Mouse (Mus musculus) bone marrow, adult 2 months (tissue): ENCODE results near the gene Rrp12. TPM values are rescaled to one million over a fixed set of nuclear protein-coding genes. Genes with fewer than 3 reads are reported as not detected.
A peak's percentile ranks its signal among the peaks of the same experiment; 100 is the strongest.
"Not testable (repeated sequence)": the region's sequence is repeated elsewhere in the genome, so short reads cannot be mapped to it uniquely, and the experiment has no call there.

Experiments used
- H3K27ac ChIP-seq: fragments of 200-500 bp; 2 replicates; pipeline ENCODE4 v1.5.1; 2012; ENCODE audit warnings: low read depth, mild to moderate bottlenecking, control low read depth, inconsistent platforms, low read length; ENCODE audit not compliant: control insufficient read depth, poor library complexity, insufficient read depth
- H3K4me1 ChIP-seq: fragments of 200-500 bp; 2 replicates; pipeline ENCODE4 v1.6.1; 2011; ENCODE audit warnings: low read length; ENCODE audit not compliant: control insufficient read depth, insufficient read depth
- H3K4me3 ChIP-seq: fragments of 200-500 bp; replicated peaks from 2 replicates; pipeline ENCODE3; 2011; ENCODE audit warnings: mild to moderate bottlenecking, low read depth, low read length, control low read depth; ENCODE audit not compliant: control insufficient read depth
- CTCF ChIP-seq: fragments of 200-500 bp; IDR thresholded peaks from 2 replicates; pipeline ENCODE4 v1.5.1; 2011; ENCODE audit warnings: low read length, control low read depth; ENCODE audit not compliant: control insufficient read depth, insufficient read depth
- POLR2A ChIP-seq: fragments of 200-500 bp; IDR thresholded peaks from 2 replicates; pipeline ENCODE4 v1.6.1; 2011; ENCODE audit warnings: low read depth, mild to moderate bottlenecking, control low read depth, low read length, borderline replicate concordance; ENCODE audit not compliant: control insufficient read depth
- WGBS: fragments of 180-500 bp; shearing (Covaris S2); methylation state at CpG from one replicate; pipeline ENCODE4 v1.1.7; 2018; 5-methylcytosine and 5-hydroxymethylcytosine counted together
- polyA plus RNA-seq: library from polyadenylated mRNA; stranded (reverse); fragments of >200 nt; gene quantifications from 2 replicates; pipeline ENCODE4 v1.2.4, GENCODE M21; 2011; ENCODE audit warnings: low replicate concordance; ENCODE audit not compliant: missing spikeins, insufficient read depth, insufficient read length

Rrp12 gene
- polyA plus RNA-seq, 1 experiment: 12.5 TPM

DNA sequence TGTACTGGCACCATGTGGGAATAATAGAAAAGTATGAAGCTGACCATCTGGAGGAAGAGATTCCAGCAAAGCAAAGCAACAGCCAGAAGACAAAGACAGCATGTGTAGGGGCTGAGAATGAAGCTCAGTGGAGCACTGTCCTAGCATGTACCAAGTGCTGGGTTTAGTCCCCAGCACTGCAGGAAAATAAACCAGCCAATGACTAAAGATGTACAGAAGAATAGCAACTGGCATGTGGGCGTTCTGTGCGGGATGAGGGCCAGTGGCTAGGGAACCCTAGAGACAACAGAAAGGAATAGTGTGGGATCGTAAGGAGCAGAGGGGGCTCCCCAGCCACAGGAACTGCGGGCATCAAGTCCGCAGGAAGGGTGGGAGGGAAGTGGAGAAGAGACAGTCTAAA is 26.7 kb downstream of the Rrp12 start:
- TF ChIP-seq CTCF: no peak
- H3K27ac ChIP-seq: no peak overlapping the region
- H3K4me1 ChIP-seq: no peaks in the 10 kb centered on the region
- H3K4me3 ChIP-seq: no peak overlapping the region
- WGBS: 87% methylated on average over 5 of the region's 5 CpGs

DNA sequence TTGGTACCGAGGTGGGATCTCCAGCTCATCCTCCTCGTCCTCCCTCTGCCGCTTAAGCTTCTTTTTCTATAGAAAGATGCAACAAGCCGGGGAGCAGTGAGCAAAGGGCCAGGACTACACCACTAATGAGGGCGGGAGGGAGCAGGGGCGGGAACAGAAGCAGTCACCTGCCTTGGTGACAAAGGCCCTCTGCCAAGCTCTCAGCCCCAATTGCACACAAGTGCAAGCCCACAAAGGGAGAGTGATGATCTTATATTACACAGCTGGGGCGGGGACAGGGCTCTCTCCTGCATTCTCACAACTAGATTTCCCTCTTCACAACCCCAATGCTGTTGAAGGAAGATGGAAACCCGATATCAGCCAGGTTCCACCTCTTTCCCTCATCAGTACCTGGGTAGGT is 29.3 kb downstream of the Rrp12 start:
- TF ChIP-seq POLR2A: no peak
- TF ChIP-seq CTCF: no peak
- no peak overlapping the region for H3K4me3 ChIP-seq
- no peaks in the 10 kb centered on the region for H3K4me1 ChIP-seq
- 90% methylated on average over 8 of the region's 8 CpGs for WGBS
- H3K27ac ChIP-seq: no peak overlapping the region

DNA sequence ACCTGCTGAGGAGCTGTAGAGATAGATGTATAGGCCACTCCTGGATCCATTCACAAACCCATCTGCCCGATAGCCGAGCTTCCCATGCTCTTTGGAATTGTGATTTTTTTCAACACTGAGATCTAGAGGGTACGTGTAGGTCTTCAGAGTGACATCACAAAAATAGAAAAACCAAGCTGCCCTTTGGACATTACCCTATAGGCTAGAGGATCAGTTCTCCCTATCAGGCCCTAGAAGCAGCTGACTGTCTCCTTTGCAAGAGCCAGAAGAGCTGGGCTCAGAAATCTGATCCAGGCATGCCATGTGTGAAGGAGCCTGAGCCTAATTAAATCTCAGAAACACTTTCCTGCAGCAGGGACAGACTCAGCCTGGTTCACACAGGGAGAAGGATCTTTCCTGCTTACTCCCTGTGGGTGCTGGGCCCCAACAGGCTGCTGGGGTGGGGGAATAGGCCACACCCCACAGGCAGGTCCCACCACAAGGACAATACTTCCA is 38.1 kb downstream of the Rrp12 start:
- Histone ChIP-seq H3K4me1 (no peaks in the 10 kb centered on the region; the same call in 1 of the 2 replicates), H3K27ac (no peak overlapping the region), H3K4me3 (no peak overlapping the region)
- TF ChIP-seq POLR2A (no peak), CTCF (no peak)
- WGBS: 84% methylated on average over 3 of the region's 3 CpGs

DNA sequence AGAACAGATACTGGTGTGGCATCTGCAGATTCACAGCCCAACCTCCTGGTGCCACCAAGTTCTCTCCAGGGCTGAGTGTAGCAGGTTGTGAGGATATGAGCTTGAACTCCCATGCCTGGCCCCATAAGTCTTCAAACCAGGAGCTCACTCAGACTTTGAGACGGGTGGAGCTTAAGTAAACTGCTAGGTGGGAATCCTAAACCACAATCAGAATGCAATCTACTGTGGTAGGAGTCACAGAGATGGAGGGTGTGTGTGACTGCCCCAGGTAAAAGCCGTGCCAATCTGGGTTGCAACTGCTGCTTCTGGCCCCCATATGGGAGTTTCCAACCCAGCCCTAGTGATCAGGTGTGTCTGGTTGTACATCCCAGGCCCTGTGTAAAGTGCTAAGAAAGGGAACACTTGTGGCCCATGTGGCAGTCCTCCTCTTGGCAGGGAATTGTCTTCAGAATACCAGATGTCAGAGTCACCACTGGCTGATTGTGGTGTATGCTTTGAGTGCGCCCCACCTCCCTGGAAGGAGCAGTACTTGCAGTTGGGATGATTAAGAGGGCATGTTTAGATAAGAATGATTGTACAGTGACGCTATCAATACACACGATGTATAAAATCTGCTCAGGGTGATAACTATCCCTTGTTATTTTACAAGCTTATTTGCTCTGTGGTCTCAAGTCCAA is 38.7 kb downstream of the Rrp12 start:
- H3K4me1 ChIP-seq: no peaks in the 10 kb centered on the region; the same call in 1 of the 2 replicates
- H3K27ac ChIP-seq: no peak overlapping the region
- WGBS: 65% methylated on average over 5 of the region's 5 CpGs
- H3K4me3 ChIP-seq: no peak overlapping the region
- no peak for TF ChIP-seq CTCF
- TF ChIP-seq POLR2A: no peak

DNA sequence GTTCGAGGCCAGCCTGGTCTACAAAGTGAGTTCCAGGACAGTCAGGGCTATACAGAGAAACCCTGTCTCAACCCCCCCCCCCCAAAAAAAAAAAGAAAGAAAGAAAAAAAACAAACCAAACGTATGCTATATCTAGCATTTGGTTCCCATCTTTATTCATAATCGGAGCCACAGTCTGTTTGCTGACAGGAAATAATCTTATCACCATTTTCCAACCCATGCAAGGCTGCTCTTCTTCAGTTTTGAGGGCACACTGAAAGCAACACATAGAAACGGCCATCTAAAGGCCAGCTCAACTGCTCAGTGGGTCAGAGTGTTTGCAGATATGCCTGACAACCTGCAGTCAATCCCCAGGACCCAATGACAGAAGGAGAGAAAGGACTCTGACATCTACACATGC is 43.5 kb downstream of the Rrp12 start:
- 69% methylated on average over 4 of the region's 4 CpGs for WGBS
- TF ChIP-seq CTCF (no peak), POLR2A (no peak)
- H3K27ac ChIP-seq: no peak overlapping the region
- no peak overlapping the region for H3K4me3 ChIP-seq
- H3K4me1 ChIP-seq: no peaks in the 10 kb centered on the region; the same call in 1 of the 2 replicates

DNA sequence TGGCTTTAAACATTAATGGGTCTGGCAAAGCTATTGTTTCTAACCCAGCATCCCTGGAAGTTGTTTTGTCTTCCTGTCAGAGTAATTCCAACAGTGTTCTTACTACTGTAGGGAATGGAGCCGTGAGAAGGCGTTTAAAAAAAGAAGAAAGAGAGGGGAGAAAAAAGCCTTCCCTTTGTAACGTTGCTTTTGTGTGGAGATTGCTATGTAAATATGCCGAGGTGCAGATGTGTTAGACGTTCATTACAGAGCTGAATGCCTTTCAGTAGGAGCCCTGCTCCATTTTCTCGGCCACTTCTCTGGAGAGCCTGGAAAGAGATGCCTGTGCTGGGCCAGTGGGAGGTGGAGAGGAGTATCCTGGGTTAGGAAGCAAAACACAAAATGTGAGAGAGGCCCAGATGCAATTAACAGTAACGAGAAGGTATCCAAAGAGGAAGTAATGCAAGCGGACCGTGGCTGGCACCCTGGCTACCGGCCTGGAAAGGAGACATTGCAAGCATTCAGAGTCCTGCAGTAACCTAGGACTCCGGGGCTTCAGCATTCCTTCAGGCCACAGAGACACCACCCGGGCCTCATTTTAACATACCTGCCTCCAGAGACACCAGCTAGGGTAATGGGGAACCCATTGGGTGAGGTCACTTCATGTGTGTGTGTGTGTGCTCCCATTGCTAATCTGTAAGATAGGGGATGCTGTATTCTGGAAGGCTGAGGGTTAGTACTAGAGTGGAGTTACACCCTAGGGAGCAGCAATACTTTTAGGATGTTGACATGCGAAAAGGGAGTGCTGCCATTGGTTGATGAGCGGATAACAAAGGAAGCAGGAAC is 45.0 kb downstream of the Rrp12 start:
- no peak overlapping the region for H3K27ac ChIP-seq
- no peak overlapping the region for H3K4me3 ChIP-seq
- TF ChIP-seq CTCF: no peak
- TF ChIP-seq POLR2A: no peak
- H3K4me1 ChIP-seq: no peaks in the 10 kb centered on the region; the same call in 1 of the 2 replicates
- WGBS: 20% methylated on average over 14 of the region's 14 CpGs

DNA sequence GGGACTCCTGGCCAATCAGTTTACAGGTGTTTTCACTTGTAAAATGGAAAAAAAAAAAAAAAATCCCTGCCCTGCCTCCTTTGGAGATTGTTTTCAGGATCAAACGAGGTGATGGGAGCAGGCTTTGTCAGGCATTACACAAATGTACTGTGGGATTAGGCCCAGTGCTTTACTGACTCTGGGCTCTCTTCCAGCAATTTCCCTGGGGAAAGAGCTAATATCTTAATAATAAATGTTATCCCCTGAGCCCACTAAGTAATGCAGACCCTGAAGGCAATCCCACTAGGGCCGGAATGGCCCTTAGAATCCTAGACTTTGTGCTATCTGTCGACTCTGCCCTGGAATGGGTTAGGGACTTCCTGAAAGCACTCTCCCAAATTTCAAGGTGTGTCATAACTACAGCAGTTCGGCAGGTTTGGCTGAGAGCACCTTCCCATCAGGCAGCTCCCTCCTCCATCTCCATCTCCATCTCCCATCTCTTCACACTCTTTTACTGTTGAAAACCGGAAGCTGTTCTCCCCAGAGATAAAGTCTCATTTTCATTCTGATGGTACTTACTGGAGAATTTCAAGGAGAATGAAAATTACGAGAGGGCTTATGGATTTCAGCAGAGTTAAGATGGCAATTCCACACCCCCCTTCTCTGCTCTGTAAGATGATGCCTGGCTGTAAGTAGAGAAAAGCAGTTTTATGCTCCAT is 45.8 kb downstream of the Rrp12 start:
- Histone ChIP-seq H3K4me1 (no peaks in the 10 kb centered on the region; the same call in 1 of the 2 replicates), H3K4me3 (no peak overlapping the region), H3K27ac (no peak overlapping the region)
- TF ChIP-seq CTCF: no peak
- TF ChIP-seq POLR2A: no peak
- WGBS: 54% methylated on average over 6 of the region's 6 CpGs

DNA sequence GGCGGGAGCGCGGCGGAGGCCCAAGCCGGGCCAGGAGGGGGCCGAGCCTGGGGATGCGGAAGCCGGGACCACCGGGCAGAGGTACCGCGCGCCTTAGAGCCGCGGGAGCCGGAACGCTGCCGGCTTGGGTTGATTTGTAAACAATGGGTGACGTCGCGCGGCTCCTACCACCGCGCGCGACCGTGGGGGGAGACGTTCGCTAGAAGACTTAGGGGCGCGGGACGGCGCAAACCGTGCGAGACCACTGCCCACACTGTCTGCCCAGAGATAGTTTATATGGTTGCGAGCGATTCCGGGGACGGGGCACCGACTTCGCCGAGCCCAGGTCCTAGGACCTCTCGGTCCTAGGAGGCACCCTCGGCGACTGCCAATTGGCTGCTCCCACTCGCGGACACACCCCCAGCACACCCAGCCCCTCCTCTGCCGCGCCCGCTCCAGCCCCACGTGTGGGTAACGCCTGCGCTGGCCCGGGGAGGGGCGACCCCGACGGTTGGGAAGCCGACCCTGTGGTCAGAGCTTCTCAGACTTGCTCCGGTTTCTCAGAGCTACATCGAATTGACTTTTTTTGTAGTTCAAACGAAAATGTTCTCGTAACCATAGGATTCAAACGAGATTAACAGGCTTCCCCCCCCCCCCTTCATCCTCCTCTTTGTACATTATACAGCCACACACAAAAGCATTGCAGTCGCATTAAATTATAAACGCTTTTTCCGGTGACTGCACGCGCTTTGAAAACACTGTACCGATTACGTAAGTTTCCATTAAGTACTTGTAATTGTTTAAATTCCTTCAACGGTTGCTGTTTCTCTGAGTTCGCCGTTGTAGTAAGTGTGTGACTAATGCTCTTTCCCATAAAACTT is 47.8 kb downstream of the Rrp12 start, which contains the start of gene Frat2:
Frat2 (minus strand) TSS at position 141 of the 860 bp plus-strand sequence.
- peak within 1 kb of the TSS; percentile 81 for H3K4me3 ChIP-seq
- WGBS: under 1% methylated on average over 72 of the region's 72 CpGs
- no peaks in the 10 kb centered on the region; the same call in 1 of the 2 replicates for H3K4me1 ChIP-seq
- peak within 1 kb of the TSS; percentile 98 for H3K27ac ChIP-seq
- TF ChIP-seq CTCF (no peak), POLR2A (peak; percentile 47; the same call in 1 of the 2 replicates)

DNA sequence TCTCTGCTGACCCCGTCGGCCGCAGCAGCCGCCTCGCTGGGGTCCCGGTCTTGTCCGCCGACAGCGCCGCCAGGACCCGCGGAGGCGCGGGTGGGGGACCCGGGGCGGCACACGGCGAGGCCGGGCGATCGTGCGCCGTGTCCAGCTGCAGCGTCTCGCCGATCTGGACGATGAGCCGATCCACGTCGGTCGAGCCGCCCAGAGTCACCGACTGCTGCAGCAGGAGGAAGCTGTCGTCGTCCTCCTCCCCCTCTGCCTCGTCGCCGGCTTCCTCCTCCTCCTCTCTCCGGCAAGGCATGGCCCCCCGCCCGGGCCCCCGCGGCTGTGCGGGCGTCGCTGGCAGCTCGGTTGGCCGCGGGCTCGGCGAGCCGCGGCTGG is 48.4 kb downstream of the Rrp12 start:
- Histone ChIP-seq H3K4me3 (peak overlapping the region; percentile 81), H3K27ac (peak overlapping the region; percentile 98)
- H3K4me1 ChIP-seq: not testable (repeated sequence)
- 1% methylated on average over 46 of the region's 53 CpGs for WGBS
